Comparison of ENCODE assay signal across 8 mouse cellular contexts in the genomic region with DNA sequence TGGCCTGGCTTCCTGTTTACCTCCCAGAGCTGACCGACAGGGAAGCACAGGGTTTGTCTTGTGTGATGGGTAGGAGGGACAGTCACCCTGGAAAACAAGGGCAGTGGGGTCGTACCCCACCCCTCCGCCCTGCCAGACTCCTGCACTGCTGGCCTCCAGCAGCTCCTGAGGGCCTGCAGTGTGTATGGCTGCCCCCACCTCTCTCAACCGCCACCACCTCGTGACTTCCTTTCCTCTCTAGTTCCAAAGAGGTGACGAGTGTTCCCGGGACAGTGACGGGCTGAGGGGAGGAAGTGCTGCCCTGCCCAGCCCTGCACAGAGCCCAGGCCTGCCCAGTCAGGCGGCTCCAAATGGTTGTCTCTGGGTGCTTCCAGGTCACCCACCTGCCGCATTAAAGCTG. TPM values are rescaled to one million over a fixed set of nuclear protein-coding genes. Genes with fewer than 3 reads are reported as not detected.
A peak's percentile ranks its signal among the peaks of the same experiment; 100 is the strongest.
DNase-seq lines count a peak whose midpoint lies in the region; ATAC-seq and TF ChIP-seq lines count a peak whose summit lies in the region.

No protein-coding gene starts in this region.

- no peak overlapping the region for H3K9ac ChIP-seq in hindbrain, embryonic 11.5 days (ENCODE audit: low read depth, low read length)
- H3K9ac ChIP-seq in lung, embryonic 15.5 days, result no peak overlapping the region
- peak overlapping the region; percentile 27; the same call in 1 of the 2 replicates for H3K9ac ChIP-seq in stomach, postnatal 0 days (ENCODE audit: low read length)

- no peaks in the 10 kb centered on the region for H3K9me3 ChIP-seq in hindbrain, embryonic 10.5 days
- no peaks in the 10 kb centered on the region for H3K9me3 ChIP-seq in hindbrain, embryonic 11.5 days (ENCODE audit: control insufficient read depth, low read length)
- H3K9me3 ChIP-seq in lung, embryonic 15.5 days, result no peaks in the 10 kb centered on the region
- H3K9me3 ChIP-seq in stomach, postnatal 0 days (ENCODE audit: control insufficient read depth, low read length), result no peaks in the 10 kb centered on the region

- peak overlapping the region; percentile 60 for H3K27ac ChIP-seq in hindbrain, embryonic 10.5 days
- H3K27ac ChIP-seq in hindbrain, embryonic 11.5 days (ENCODE audit: low read depth, low read length), result no peak overlapping the region
- H3K27ac ChIP-seq in lung, embryonic 15.5 days, result peak overlapping the region; percentile 72
- H3K27ac ChIP-seq in stomach, postnatal 0 days (replicated peaks), result peak overlapping the region; percentile 73

- no peak for TF ChIP-seq EP300 in stomach, postnatal 0 days (optimal IDR thresholded peaks at IDR 0.05)

- no peaks in the 10 kb centered on the region for H3K27me3 ChIP-seq in hindbrain, embryonic 10.5 days (ENCODE audit: insufficient read depth, poor library complexity, severe bottlenecking)
- H3K27me3 ChIP-seq in hindbrain, embryonic 11.5 days (ENCODE audit: control insufficient read depth, insufficient read depth, low read length), result no peaks in the 10 kb centered on the region
- no peaks in the 10 kb centered on the region for H3K27me3 ChIP-seq in lung, embryonic 15.5 days
- no peaks in the 10 kb centered on the region for H3K27me3 ChIP-seq in stomach, postnatal 0 days (ENCODE audit: control insufficient read depth, insufficient read depth, low read length)

- H3K4me2 ChIP-seq in hindbrain, embryonic 11.5 days (replicated peaks; ENCODE audit: low read depth, low read length), result no peak overlapping the region
- peak overlapping the region; percentile 3; the same call in 1 of the 2 replicates for H3K4me2 ChIP-seq in lung, embryonic 15.5 days
- no peak overlapping the region for H3K4me2 ChIP-seq in stomach, postnatal 0 days (replicated peaks; ENCODE audit: low read depth)

- no peak overlapping the region; the same call in 1 of the 2 replicates for H3K4me3 ChIP-seq in hindbrain, embryonic 10.5 days
- no peak overlapping the region for H3K4me3 ChIP-seq in hindbrain, embryonic 11.5 days (ENCODE audit: low read depth, low read length)
- no peak overlapping the region for H3K4me3 ChIP-seq in lung, embryonic 15.5 days
- no peak overlapping the region for H3K4me3 ChIP-seq in stomach, postnatal 0 days (ENCODE audit: low read depth, low read length)

- WGBS in hindbrain, embryonic 10.5 days, result 62% methylated on average over 10 of the region's 10 CpGs
- WGBS in hindbrain, embryonic 11.5 days, result 61% methylated on average over 10 of the region's 10 CpGs
- 43% methylated on average over 10 of the region's 10 CpGs for WGBS in lung, embryonic 15.5 days
- WGBS in stomach, postnatal 0 days, result 51% methylated on average over 10 of the region's 10 CpGs

- peaks cover 24% of the 10 kb centered on the region for H3K36me3 ChIP-seq in hindbrain, embryonic 10.5 days
- H3K36me3 ChIP-seq in hindbrain, embryonic 11.5 days (ENCODE audit: control insufficient read depth, insufficient read depth, low read length), result no peaks in the 10 kb centered on the region
- H3K36me3 ChIP-seq in lung, embryonic 15.5 days, result no peaks in the 10 kb centered on the region
- no peaks in the 10 kb centered on the region for H3K36me3 ChIP-seq in stomach, postnatal 0 days (ENCODE audit: control insufficient read depth, insufficient read depth, low read length)

- no peak for DNase-seq in hindbrain, embryonic 10.5 days (ENCODE audit: low spot score)
- no peak for DNase-seq in hindbrain, embryonic 11.5 days (ENCODE audit: low spot score)
- peak; percentile 99 for DNase-seq in heart, adult 11 months
- DNase-seq in kidney, adult 11 months, result peak; percentile 73
- no peak for DNase-seq in stomach, postnatal 0 days (ENCODE audit: low spot score)
- no peak for DNase-seq in c-Kit-positive CD71-positive TER-119-positive erythroid progenitor cells, embryonic 14.5 days (ENCODE audit: low spot score)
- DNase-seq in frontal cortex, postnatal 14 days (ENCODE audit: low spot score in 2 of 2), result no peak

- no peak for TF ChIP-seq CTCF in stomach, postnatal 0 days (IDR thresholded peaks at IDR 0.05; ENCODE audit: low read depth)

- H3K4me1 ChIP-seq in hindbrain, embryonic 10.5 days (replicated peaks), result peaks cover 74% of the 10 kb centered on the region
- H3K4me1 ChIP-seq in hindbrain, embryonic 11.5 days (replicated peaks; ENCODE audit: control insufficient read depth, insufficient read depth, low read length), result peaks cover 7% of the 10 kb centered on the region; the same call in 1 of the 2 replicates
- H3K4me1 ChIP-seq in lung, embryonic 15.5 days, result peaks cover 68% of the 10 kb centered on the region
- H3K4me1 ChIP-seq in stomach, postnatal 0 days (replicated peaks; ENCODE audit: control insufficient read depth, insufficient read depth), result peaks cover 7% of the 10 kb centered on the region

- no peak for ATAC-seq in hindbrain, embryonic 11.5 days (ENCODE audit: low FRiP score)
- ATAC-seq in lung, embryonic 15.5 days (ENCODE audit: borderline replicate concordance, extremely low read depth, low FRiP score, low TSS enrichment), result peak; percentile 28; the same call in 1 of the 2 replicates
- ATAC-seq in stomach, postnatal 0 days (ENCODE audit: low FRiP score, low TSS enrichment), result no peak

RNA-seq across cellular contexts. Expression of a gene that starts 5.1 kb away (rescaled TPM):
- 62.1 and 78.5 TPM in 2 replicates for polyA plus RNA-seq in hindbrain, embryonic 10.5 days (2016; fragmentation: Nextera tagmentation; extraction: Ambion mirVana)
- 46.3 and 47.0 TPM in 2 replicates for polyA plus RNA-seq in hindbrain, embryonic 11.5 days (2014; fragmentation: Nextera tagmentation; extraction: Ambion mirVana)
- polyA plus RNA-seq in lung, embryonic 15.5 days (2015; fragmentation: Nextera tagmentation; extraction: Ambion mirVana), result 45.4 and 47.0 TPM in 2 replicates
- polyA plus RNA-seq in stomach, postnatal 0 days (2015; fragmentation: Nextera tagmentation; extraction: Ambion mirVana), result 19.1 and 21.1 TPM in 2 replicates

RNA-seq across cellular contexts. Expression of a gene that starts 6.5 kb away (rescaled TPM):
- 7.0 and 9.0 TPM in 2 replicates for polyA plus RNA-seq in hindbrain, embryonic 10.5 days (2016; fragmentation: Nextera tagmentation; extraction: Ambion mirVana)
- polyA plus RNA-seq in hindbrain, embryonic 11.5 days (2014; fragmentation: Nextera tagmentation; extraction: Ambion mirVana), result 3.8 and 3.9 TPM in 2 replicates
- 26.4 and 28.8 TPM in 2 replicates for polyA plus RNA-seq in lung, embryonic 15.5 days (2015; fragmentation: Nextera tagmentation; extraction: Ambion mirVana)
- 42.5 and 46.0 TPM in 2 replicates for polyA plus RNA-seq in stomach, postnatal 0 days (2015; fragmentation: Nextera tagmentation; extraction: Ambion mirVana)

RNA-seq across cellular contexts. Expression of a gene that starts 23.1 kb away (rescaled TPM):
- polyA plus RNA-seq in hindbrain, embryonic 10.5 days (2016; fragmentation: Nextera tagmentation; extraction: Ambion mirVana), result 53.2 and 58.8 TPM in 2 replicates
- polyA plus RNA-seq in hindbrain, embryonic 11.5 days (2014; fragmentation: Nextera tagmentation; extraction: Ambion mirVana), result 26.0 and 28.9 TPM in 2 replicates
- polyA plus RNA-seq in lung, embryonic 15.5 days (2015; fragmentation: Nextera tagmentation; extraction: Ambion mirVana), result 48.4 and 49.9 TPM in 2 replicates
- 16.2 and 16.6 TPM in 2 replicates for polyA plus RNA-seq in stomach, postnatal 0 days (2015; fragmentation: Nextera tagmentation; extraction: Ambion mirVana)

RNA-seq across cellular contexts. Expression of a gene that starts 30.7 kb away (rescaled TPM):
- 3.3 and 3.6 TPM in 2 replicates for polyA plus RNA-seq in hindbrain, embryonic 10.5 days (2016; fragmentation: Nextera tagmentation; extraction: Ambion mirVana)
- polyA plus RNA-seq in hindbrain, embryonic 11.5 days (2014; fragmentation: Nextera tagmentation; extraction: Ambion mirVana), result 2.3 TPM in 2 replicates
- polyA plus RNA-seq in lung, embryonic 15.5 days (2015; fragmentation: Nextera tagmentation; extraction: Ambion mirVana), result 17.8 and 18.3 TPM in 2 replicates
- polyA plus RNA-seq in stomach, postnatal 0 days (2015; fragmentation: Nextera tagmentation; extraction: Ambion mirVana), result 19.7 and 20.2 TPM in 2 replicates

RNA-seq across cellular contexts. Expression of a gene that starts 31.1 kb away (rescaled TPM):
- polyA plus RNA-seq in hindbrain, embryonic 10.5 days (2016; fragmentation: Nextera tagmentation; extraction: Ambion mirVana), result 46.2 and 54.6 TPM in 2 replicates
- 32.1 and 33.5 TPM in 2 replicates for polyA plus RNA-seq in hindbrain, embryonic 11.5 days (2014; fragmentation: Nextera tagmentation; extraction: Ambion mirVana)
- polyA plus RNA-seq in lung, embryonic 15.5 days (2015; fragmentation: Nextera tagmentation; extraction: Ambion mirVana), result 60.7 and 66.5 TPM in 2 replicates
- 30.5 and 34.6 TPM in 2 replicates for polyA plus RNA-seq in stomach, postnatal 0 days (2015; fragmentation: Nextera tagmentation; extraction: Ambion mirVana)

Comparison
In these comparisons a context has a peak if more than half of its experiments do, and no peak if none do; other contexts are left out.
1. DNase-seq: peak in heart, adult 11 months (single experiment) and kidney, adult 11 months (single experiment); none in hindbrain, embryonic 10.5 days (single experiment), hindbrain, embryonic 11.5 days (single experiment), stomach, postnatal 0 days (single experiment), c-Kit-positive CD71-positive TER-119-positive erythroid progenitor cells, embryonic 14.5 days (single experiment) and frontal cortex, postnatal 14 days (0 of 2).